Mouse (Mus musculus) lung, embryonic 14.5 days (tissue): ENCODE data around the gene 1500011B03Rik. TPM values are rescaled to one million over a fixed set of nuclear protein-coding genes. Genes with fewer than 3 reads are reported as not detected.

Source experiments
- ATAC-seq: fragments of 200-750 bp; cut with Nextera tagmentation; 2 replicates; pipeline ENCODE4 v1.8.0; 2017; ENCODE audit warnings: mild to moderate bottlenecking, moderate TSS enrichment, moderate library complexity; ENCODE audit not compliant: insufficient read depth
- DNase-seq: peaks from one replicate; pipeline ENCODE4 v3.0.0-alpha.2; 2015
- H3K27ac ChIP-seq: fragments of 300-500 bp; sonication (generic); 2 replicates; pipeline ENCODE4 v1.5.1; 2014; ENCODE audit warnings: low read depth, mild to moderate bottlenecking, moderate library complexity
- H3K27me3 ChIP-seq: fragments of 300-500 bp; sonication (generic); 2 replicates; pipeline ENCODE4 v1.6.1; 2014; ENCODE audit warnings: low read length, control low read depth; ENCODE audit not compliant: insufficient read depth
- H3K36me3 ChIP-seq: fragments of 300-500 bp; sonication (generic); 2 replicates; pipeline ENCODE4 v1.6.1; 2014; ENCODE audit warnings: control low read depth; ENCODE audit not compliant: insufficient read depth
- H3K4me1 ChIP-seq: fragments of 300-500 bp; sonication (generic); 2 replicates; pipeline ENCODE4 v1.6.1; 2014; ENCODE audit warnings: antibody characterized with exemption, control low read depth; ENCODE audit not compliant: insufficient read depth
- H3K4me2 ChIP-seq: fragments of 300-500 bp; sonication (generic); 2 replicates; pipeline ENCODE4 v1.6.1; 2014; ENCODE audit warnings: mild to moderate bottlenecking
- H3K4me3 ChIP-seq: fragments of 300-500 bp; sonication (generic); 2 replicates; pipeline ENCODE4 v1.5.1; 2014; ENCODE audit warnings: low read depth, low read length
- H3K9ac ChIP-seq: fragments of 300-500 bp; sonication (generic); 2 replicates; pipeline ENCODE4 v1.6.1; 2014
- H3K9me3 ChIP-seq: fragments of 300-500 bp; sonication (generic); 2 replicates; pipeline ENCODE4 v1.6.1; 2016; ENCODE audit warnings: low read depth, low read length, control low read depth
- CTCF ChIP-seq: IDR thresholded peaks from 2 replicates; pipeline ENCODE4 v1.5.1; 2016; ENCODE audit warnings: antibody characterized with exemption, low read depth
- WGBS: fragments of 180-500 bp; shearing (Covaris S2); extraction: QIAGEN DNeasy Blood & Tissue Kit; methylation state at CpG from one replicate; pipeline ENCODE4 v1.1.7; 2014; 5-methylcytosine and 5-hydroxymethylcytosine counted together
- polyA plus RNA-seq: library from polyadenylated mRNA; unstranded; fragments of >200 nt; fragmentation: Nextera tagmentation; extraction: Ambion mirVana; gene quantifications from 2 replicates; pipeline ENCODE4 v1.2.1, GENCODE M21; 2014

1500011B03Rik gene
- polyA plus RNA-seq, 1 experiment from 2014 or later, result 86.4 TPM

DNA sequence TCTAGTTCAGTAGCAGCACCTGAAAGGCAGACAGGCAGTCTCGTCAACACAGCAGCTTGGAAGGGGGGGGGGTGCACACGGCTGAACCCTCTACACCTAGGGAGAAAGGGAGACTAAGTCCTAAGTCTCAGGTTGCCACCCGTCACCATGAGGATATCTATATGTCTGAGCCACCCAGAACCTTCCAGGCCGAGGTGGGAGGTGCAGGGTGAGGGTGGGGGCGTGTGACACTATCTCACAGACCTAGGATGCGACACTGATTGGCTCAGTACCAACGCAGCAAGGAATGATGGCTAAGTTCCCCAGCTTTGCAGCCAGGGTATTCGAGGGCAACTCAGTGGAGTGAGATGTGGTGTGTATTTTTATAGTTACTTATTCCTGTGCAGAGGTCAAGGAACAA, 14.9 kb downstream of the 1500011B03Rik start:
- H3K36me3 ChIP-seq, result peaks cover 56% of the 10 kb centered on the region

DNA sequence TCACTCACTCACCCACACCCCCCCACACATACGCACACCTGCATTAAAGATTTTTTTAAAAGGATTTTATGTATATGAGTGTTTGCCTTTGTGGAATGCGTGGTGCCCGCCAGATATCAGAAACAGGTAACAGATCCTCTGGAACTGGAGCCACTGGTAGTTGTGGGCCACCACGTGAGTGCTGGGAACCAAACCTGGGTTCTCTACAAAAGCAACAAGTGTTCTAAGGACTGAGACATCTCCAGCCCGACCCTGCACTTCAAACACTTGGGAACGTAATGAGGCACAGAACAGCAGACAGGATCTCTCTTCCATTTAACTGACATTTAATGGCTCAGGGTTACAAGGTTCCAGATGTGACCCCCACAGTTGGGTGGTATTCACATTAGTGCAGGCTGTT, 15.4 kb downstream of the 1500011B03Rik start:
- Histone ChIP-seq H3K27me3 (no peaks in the 10 kb centered on the region), H3K9ac (no peak overlapping the region), H3K4me2 (no peak overlapping the region), H3K4me3 (no peak overlapping the region), H3K27ac (peak overlapping the region; percentile 20; the same call in 1 of the 2 replicates), H3K9me3 (no peaks in the 10 kb centered on the region), H3K36me3 (peaks cover 61% of the 10 kb centered on the region), H3K4me1 (no peaks in the 10 kb centered on the region)
- DNase-seq, result no peak
- WGBS, result 72% methylated on average over 6 of the region's 6 CpGs
- no peak for TF ChIP-seq CTCF
- ATAC-seq, result no peak

More for the DNA sequence above, 14.9 kb downstream of the 1500011B03Rik start:
- ATAC-seq, result no peak
- Histone ChIP-seq H3K4me1 (no peaks in the 10 kb centered on the region), H3K9ac (no peak overlapping the region), H3K4me2 (no peak overlapping the region), H3K27me3 (no peaks in the 10 kb centered on the region), H3K4me3 (no peak overlapping the region), H3K27ac (no peak overlapping the region), H3K9me3 (no peaks in the 10 kb centered on the region)
- WGBS, result 75% methylated on average over 8 of the region's 8 CpGs
- DNase-seq, result no peak
- no peak for TF ChIP-seq CTCF

DNA sequence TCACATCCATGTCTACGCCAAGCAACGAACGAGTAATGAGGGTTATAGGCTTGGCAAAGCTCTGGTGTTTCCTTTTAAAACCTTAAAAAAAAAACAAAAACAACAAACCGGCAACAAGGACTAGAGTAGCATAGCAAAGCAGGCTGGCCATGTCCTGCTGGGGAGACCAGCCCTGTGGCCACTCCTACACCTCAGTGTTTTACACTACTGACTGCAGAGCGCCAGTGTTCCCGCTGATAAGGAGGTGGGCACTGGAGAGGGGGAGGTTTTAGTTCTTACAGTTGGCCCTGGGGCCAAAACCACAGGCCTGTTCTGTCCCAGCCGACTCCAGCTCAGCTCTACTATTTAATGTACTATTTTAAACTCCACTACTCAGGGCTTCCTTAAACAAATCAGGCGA, 15.8 kb downstream of the 1500011B03Rik start:
- no peak overlapping the region for H3K9ac ChIP-seq
- 34% methylated on average over 8 of the region's 8 CpGs for WGBS
- no peaks in the 10 kb centered on the region for H3K4me1 ChIP-seq
- peak overlapping the region; percentile 16; the same call in 1 of the 2 replicates for H3K27ac ChIP-seq
- DNase-seq (no peak), ATAC-seq (peak; percentile 29; the same call in 1 of the 2 replicates)
- no peaks in the 10 kb centered on the region for H3K27me3 ChIP-seq
- H3K4me2 ChIP-seq, result no peak overlapping the region
- no peak for TF ChIP-seq CTCF
- no peaks in the 10 kb centered on the region for H3K9me3 ChIP-seq
- H3K4me3 ChIP-seq, result no peak overlapping the region
- peaks cover 65% of the 10 kb centered on the region for H3K36me3 ChIP-seq

DNA sequence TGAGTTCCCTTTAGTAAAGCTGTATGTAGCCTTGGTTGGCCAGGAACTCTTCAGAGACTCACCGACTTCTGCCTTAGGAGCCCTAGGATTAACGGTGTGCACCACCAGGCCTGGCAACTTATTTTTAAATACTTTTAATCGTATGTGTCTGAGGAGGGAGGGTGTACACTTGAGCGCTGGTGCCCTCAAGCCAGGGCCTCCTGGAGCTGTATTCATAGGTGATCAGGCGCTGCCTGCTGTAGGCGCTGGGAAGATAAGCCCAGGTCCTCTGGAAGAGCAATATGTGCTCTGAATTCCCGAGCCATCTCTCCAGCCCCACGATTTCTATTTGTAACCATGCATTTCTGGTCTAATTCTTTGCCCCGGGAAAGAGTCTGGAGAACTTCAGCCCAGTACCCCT, 16.2 kb downstream of the 1500011B03Rik start:
- no peaks in the 10 kb centered on the region for H3K9me3 ChIP-seq
- H3K36me3 ChIP-seq, result peaks cover 69% of the 10 kb centered on the region
- WGBS, result 54% methylated on average over 9 of the region's 9 CpGs
- H3K27me3 ChIP-seq, result no peaks in the 10 kb centered on the region
- no peak overlapping the region for H3K4me3 ChIP-seq
- H3K4me2 ChIP-seq, result no peak overlapping the region
- no peaks in the 10 kb centered on the region for H3K4me1 ChIP-seq
- peak overlapping the region; percentile 16; the same call in 1 of the 2 replicates for H3K27ac ChIP-seq
- H3K9ac ChIP-seq, result no peak overlapping the region; the same call in 1 of the 2 replicates
- DNase-seq, result no peak
- no peak for TF ChIP-seq CTCF
- no peak for ATAC-seq

DNA sequence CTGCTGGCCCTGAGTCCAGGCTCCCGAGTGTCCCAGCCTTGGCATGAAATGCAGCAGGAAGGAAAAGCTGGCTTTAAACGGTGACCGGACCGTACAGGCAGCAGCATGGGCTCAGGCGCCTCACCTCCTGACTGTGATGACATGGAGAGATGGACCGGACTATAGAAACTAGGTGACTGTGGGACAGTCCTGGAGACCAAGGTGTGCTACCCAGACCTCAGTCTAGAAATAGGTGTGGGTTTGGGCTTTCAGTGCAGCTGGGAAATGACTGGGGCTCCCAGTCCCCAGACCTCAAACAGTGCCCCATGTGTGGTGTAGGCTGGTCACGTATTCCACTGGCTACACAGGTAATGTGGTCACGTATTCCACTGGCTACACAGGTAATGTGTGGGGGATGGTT, 16.6 kb downstream of the 1500011B03Rik start:
- no peak overlapping the region; the same call in 1 of the 2 replicates for H3K9ac ChIP-seq
- WGBS, result 77% methylated on average over 8 of the region's 8 CpGs
- H3K9me3 ChIP-seq, result no peaks in the 10 kb centered on the region
- peak overlapping the region; percentile 18; the same call in 1 of the 2 replicates for H3K4me2 ChIP-seq
- no peak for DNase-seq
- no peaks in the 10 kb centered on the region for H3K27me3 ChIP-seq
- ATAC-seq, result no peak
- H3K4me3 ChIP-seq, result no peak overlapping the region
- peaks cover 73% of the 10 kb centered on the region for H3K36me3 ChIP-seq
- TF ChIP-seq CTCF, result no peak
- no peaks in the 10 kb centered on the region for H3K4me1 ChIP-seq
- H3K27ac ChIP-seq, result peak overlapping the region; percentile 69; the same call in 1 of the 2 replicates

DNA sequence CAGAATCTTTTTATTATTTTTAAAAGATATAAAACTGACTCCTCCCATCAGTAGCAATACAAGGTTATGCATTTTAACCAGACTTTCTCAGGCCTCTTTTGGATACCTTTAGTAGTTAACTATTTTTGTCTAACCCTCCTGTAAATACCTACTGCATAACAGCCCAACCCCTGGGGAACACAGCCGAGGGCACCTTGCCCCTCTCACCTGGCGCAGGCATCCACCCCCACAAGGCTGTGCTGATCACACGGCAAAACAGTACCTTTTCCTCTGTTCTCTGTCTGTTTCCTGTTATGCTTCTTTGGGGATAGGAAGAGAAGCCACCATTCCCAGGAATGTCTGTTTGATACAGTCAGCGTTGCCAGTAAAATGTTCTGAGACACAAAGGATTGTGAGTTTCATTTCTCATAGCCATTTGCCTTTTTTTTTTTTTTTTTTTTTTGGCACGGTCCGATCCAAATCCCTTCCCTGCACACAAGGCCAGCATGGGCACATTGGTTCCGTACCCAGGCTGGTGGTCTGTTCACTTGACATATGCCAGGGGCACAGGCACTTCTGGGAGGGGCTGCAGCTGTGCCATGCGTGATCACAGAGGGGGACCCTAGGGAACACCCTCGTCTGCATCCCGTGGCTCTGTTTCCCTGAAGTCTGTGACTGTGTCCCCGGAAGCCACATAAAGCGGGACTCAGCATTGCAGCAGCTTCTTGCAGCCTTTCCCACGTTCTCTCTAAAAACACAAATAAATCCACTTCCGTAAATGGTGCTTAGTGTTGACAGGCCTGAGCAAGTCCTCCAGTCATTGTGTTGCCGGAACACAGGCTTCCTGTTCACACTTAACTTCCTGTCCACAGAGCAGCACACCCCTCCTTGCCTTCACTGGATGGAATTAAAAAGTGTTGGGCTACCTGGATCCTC, 17.6 kb downstream of the 1500011B03Rik start:
- 69% methylated on average over 15 of the region's 15 CpGs for WGBS
- Histone ChIP-seq H3K27ac (peak overlapping the region; percentile 46), H3K4me2 (peak overlapping the region; percentile 18)

DNA sequence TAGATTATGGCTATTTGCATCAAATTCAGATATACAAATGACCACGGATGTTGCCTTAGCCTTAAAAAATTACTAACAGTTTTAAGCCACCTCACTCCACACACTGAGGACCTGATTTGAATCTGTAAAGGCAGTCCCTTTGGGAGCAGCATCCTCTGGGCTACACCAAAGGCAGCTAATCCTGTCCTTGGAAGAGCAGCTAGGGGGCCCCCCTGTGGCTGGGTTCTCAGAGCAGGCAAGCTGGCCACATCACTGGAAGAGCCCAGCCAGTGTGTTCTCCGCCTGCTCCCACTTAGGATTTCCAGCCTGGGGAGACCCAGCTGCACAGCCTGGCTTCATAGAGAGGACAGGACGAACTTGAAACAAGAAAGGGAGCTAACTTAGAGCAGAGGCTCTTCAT, 18.3 kb downstream of the 1500011B03Rik start:
- Histone ChIP-seq H3K4me3 (no peak overlapping the region), H3K9ac (no peak overlapping the region), H3K4me2 (no peak overlapping the region), H3K4me1 (no peaks in the 10 kb centered on the region), H3K27ac (0 out of 2 replicates have a peak overlapping the region, but pooled peaks have one; percentile 33), H3K9me3 (no peaks in the 10 kb centered on the region), H3K36me3 (peaks cover 86% of the 10 kb centered on the region), H3K27me3 (no peaks in the 10 kb centered on the region)
- peak; percentile 44 for TF ChIP-seq CTCF
- DNase-seq (peak; percentile 65), ATAC-seq (no peak)
- 49% methylated on average over 3 of the region's 3 CpGs for WGBS

More for the DNA sequence above, 17.6 kb downstream of the 1500011B03Rik start:
- H3K9ac ChIP-seq, result no peak overlapping the region
- no peaks in the 10 kb centered on the region for H3K27me3 ChIP-seq
- H3K4me3 ChIP-seq, result no peak overlapping the region
- ATAC-seq (no peak), DNase-seq (peak; percentile 44)
- H3K9me3 ChIP-seq, result no peaks in the 10 kb centered on the region
- H3K4me1 ChIP-seq, result no peaks in the 10 kb centered on the region
- no peak for TF ChIP-seq CTCF
- H3K36me3 ChIP-seq, result peaks cover 80% of the 10 kb centered on the region
